Mouse (Mus musculus): ENCODE measurements around the gene Cmklr1. TPM values are rescaled to one million over a fixed set of nuclear protein-coding genes. Genes with fewer than 3 reads are reported as not detected.
A peak's percentile ranks its signal among the peaks of the same experiment; 100 is the strongest.

The Cmklr1 gene
- polyA plus RNA-seq, 1 experiment from 2014 or later: 4.2 TPM

DNA sequence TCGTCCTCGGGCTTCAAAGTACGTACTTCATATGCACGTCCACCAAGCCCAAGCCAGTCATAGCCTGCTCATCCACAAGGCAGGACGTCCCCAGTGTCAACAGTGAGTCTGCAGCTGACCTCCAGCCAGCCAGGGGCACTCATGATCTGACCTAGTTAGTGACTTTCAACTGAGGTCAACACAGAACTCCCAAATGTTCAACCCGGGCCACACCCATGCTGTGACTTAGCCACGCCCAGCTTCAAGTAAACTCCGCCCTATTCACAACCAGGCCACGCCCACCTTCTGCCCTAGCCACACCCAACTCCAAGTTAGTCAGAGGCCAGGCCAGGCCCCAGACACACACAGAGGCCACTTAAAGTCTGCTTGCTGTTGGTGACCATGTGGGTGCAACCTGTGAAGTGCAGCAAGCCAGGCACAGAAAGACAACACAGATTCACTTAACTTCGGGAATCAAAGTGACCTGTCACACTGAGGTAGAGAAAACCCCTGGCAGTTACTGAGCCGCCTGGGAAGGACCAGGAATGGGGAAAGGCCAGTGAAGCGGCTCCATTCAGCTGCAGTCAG, 14.5 kb upstream of the Cmklr1 start:
- Histone ChIP-seq H3K27ac (ENCODE audit: low read length) (no peak overlapping the region), H3K36me3 (ENCODE audit: control insufficient read depth, insufficient read depth, low read length) (no peaks in the 10 kb centered on the region), H3K27me3 (ENCODE audit: control insufficient read depth, insufficient read depth, low read length) (no peaks in the 10 kb centered on the region), H3K9me3 (replicated peaks; ENCODE audit: control insufficient read depth, low read length) (no peaks in the 10 kb centered on the region), H3K4me3 (replicated peaks; ENCODE audit: low read length) (no peak overlapping the region), H3K4me1 (ENCODE audit: control insufficient read depth, insufficient read depth, low read length) (no peaks in the 10 kb centered on the region), H3K4me2 (ENCODE audit: low read depth, low read length) (no peak overlapping the region), H3K9ac (ENCODE audit: low read length) (no peak overlapping the region)
- 63% methylated on average over 12 of the region's 12 CpGs for WGBS
- no peak for ATAC-seq (ENCODE audit: insufficient read depth, low FRiP score)

DNA sequence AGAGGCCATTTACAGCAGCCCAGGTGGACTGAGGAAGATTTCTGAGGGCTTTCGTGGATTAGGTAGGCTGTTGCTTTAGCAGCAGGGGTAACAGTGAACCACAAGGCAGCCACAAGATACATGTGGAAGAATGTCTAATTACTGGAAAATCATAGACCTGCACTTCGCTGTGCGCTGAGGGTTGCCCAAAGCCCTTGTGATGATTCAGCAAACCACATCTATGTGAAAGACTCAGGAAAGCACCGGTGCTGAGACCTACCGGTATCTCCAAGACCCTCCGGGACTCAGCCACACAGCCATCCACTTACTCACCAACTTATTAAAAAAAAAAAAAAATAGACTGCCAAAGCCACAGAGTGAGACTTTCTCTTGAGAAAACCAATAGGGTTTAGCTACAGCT, 13.9 kb upstream of the Cmklr1 start:
- no peak overlapping the region for H3K9ac ChIP-seq (ENCODE audit: low read length)
- H3K4me2 ChIP-seq (ENCODE audit: low read depth, low read length): no peak overlapping the region
- ATAC-seq (ENCODE audit: insufficient read depth, low FRiP score): no peak
- no peaks in the 10 kb centered on the region for H3K36me3 ChIP-seq (ENCODE audit: control insufficient read depth, insufficient read depth, low read length)
- WGBS: 85% methylated on average over 6 of the region's 6 CpGs
- no peak overlapping the region for H3K27ac ChIP-seq (ENCODE audit: low read length)
- H3K9me3 ChIP-seq (replicated peaks; ENCODE audit: control insufficient read depth, low read length): no peaks in the 10 kb centered on the region
- H3K4me3 ChIP-seq (replicated peaks; ENCODE audit: low read length): no peak overlapping the region
- H3K27me3 ChIP-seq (ENCODE audit: control insufficient read depth, insufficient read depth, low read length): no peaks in the 10 kb centered on the region
- no peaks in the 10 kb centered on the region for H3K4me1 ChIP-seq (ENCODE audit: control insufficient read depth, insufficient read depth, low read length)

GRCm38 (mm10) chr5:113660872-113661271, 10.6 kb upstream of the Cmklr1 start:
- peak; percentile 75 for ATAC-seq (ENCODE audit: insufficient read depth, low FRiP score)
- Histone ChIP-seq H3K27ac (ENCODE audit: low read length) (no peak overlapping the region), H3K27me3 (ENCODE audit: control insufficient read depth, insufficient read depth, low read length) (no peaks in the 10 kb centered on the region), H3K4me3 (replicated peaks; ENCODE audit: low read length) (no peak overlapping the region), H3K4me2 (ENCODE audit: low read depth, low read length) (no peak overlapping the region), H3K9me3 (replicated peaks; ENCODE audit: control insufficient read depth, low read length) (no peaks in the 10 kb centered on the region), H3K9ac (ENCODE audit: low read length) (no peak overlapping the region), H3K4me1 (ENCODE audit: control insufficient read depth, insufficient read depth, low read length) (no peaks in the 10 kb centered on the region), H3K36me3 (ENCODE audit: control insufficient read depth, insufficient read depth, low read length) (no peaks in the 10 kb centered on the region)
- 47% methylated on average over 10 of the region's 10 CpGs for WGBS

DNA sequence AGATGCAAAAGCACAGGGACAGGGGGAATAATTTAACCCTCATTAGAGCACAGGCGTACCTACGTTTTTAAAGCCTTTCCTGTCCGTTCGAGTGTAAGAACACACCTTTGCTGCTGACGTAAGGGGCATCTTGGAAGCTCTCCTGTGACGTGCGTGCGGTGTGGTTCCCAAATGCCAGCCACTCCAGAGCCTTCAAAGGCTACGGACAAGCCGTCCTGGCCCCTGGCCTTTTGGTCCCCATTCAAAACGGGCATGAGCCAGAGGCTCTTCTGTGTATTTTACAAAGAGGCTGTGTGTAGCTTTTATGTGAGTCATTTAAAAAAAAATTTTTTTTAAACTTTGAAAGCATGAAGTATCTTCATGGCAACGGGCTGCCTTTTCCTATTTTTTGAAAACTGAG, 4.6 kb upstream of the Cmklr1 start:
- no peak for ATAC-seq (ENCODE audit: insufficient read depth, low FRiP score)
- Histone ChIP-seq H3K9ac (ENCODE audit: low read length) (no peak overlapping the region), H3K9me3 (replicated peaks; ENCODE audit: control insufficient read depth, low read length) (no peaks in the 10 kb centered on the region), H3K4me3 (replicated peaks; ENCODE audit: low read length) (no peak overlapping the region), H3K27ac (ENCODE audit: low read length) (no peak overlapping the region), H3K27me3 (ENCODE audit: control insufficient read depth, insufficient read depth, low read length) (peaks cover 6% of the 10 kb centered on the region), H3K36me3 (ENCODE audit: control insufficient read depth, insufficient read depth, low read length) (no peaks in the 10 kb centered on the region), H3K4me1 (ENCODE audit: control insufficient read depth, insufficient read depth, low read length) (peaks cover 6% of the 10 kb centered on the region; the same call in 1 of the 2 replicates), H3K4me2 (ENCODE audit: low read depth, low read length) (no peak overlapping the region)
- WGBS: 80% methylated on average over 12 of the region's 12 CpGs

DNA sequence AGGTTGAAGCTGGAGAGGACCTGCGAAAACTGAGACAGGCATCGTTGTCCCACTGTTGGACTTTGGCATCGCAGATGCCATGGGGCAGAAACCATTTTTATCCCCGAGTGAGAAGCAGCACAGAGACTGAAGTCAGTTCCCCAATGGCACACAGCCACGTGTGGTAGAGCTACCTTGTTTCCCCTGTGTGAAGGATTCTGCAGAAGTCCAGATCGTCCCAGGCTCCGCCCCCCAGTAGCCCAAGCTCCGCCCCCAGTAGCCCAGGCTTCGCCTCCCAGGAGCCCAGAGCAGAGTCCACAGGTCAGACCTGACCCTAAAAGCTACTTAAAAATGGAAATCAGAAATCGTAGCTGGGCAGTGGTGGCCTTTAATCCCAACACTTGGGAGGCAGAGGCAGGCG, 4.0 kb upstream of the Cmklr1 start:
- Histone ChIP-seq H3K4me1 (ENCODE audit: control insufficient read depth, insufficient read depth, low read length) (peaks cover 6% of the 10 kb centered on the region; the same call in 1 of the 2 replicates), H3K4me2 (ENCODE audit: low read depth, low read length) (no peak overlapping the region), H3K9ac (ENCODE audit: low read length) (no peak overlapping the region), H3K9me3 (replicated peaks; ENCODE audit: control insufficient read depth, low read length) (no peaks in the 10 kb centered on the region), H3K4me3 (replicated peaks; ENCODE audit: low read length) (no peak overlapping the region), H3K27me3 (ENCODE audit: control insufficient read depth, insufficient read depth, low read length) (peaks cover 6% of the 10 kb centered on the region), H3K27ac (ENCODE audit: low read length) (no peak overlapping the region), H3K36me3 (ENCODE audit: control insufficient read depth, insufficient read depth, low read length) (no peaks in the 10 kb centered on the region)
- ATAC-seq (ENCODE audit: insufficient read depth, low FRiP score): no peak
- 75% methylated on average over 11 of the region's 11 CpGs for WGBS

DNA sequence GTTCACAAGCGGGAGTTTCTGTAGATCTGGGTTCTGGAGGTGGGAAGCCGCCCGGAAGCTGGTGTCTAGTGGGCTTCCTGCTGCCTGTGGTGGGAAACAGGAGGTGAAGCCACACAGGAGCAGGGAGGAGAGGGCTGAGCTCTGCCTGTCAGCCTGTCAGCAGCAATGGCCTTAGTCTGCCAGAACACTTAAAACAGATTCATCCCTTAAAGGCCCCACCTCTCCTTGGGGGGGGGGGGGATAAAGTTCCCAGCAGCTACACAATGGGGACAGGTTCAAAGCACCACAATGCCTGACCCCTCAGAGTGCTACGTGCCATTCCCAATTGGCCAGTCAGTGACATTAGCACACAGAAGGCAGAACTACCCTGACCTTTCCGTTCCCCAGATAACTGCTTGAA, 2.0 kb upstream of the Cmklr1 start:
- Histone ChIP-seq H3K4me1 (ENCODE audit: control insufficient read depth, insufficient read depth, low read length) (peaks cover 11% of the 10 kb centered on the region; the same call in 1 of the 2 replicates), H3K27ac (ENCODE audit: low read length) (no peak overlapping the region), H3K36me3 (ENCODE audit: control insufficient read depth, insufficient read depth, low read length) (no peaks in the 10 kb centered on the region), H3K4me3 (replicated peaks; ENCODE audit: low read length) (no peak overlapping the region), H3K4me2 (ENCODE audit: low read depth, low read length) (no peak overlapping the region), H3K27me3 (ENCODE audit: control insufficient read depth, insufficient read depth, low read length) (peaks cover 6% of the 10 kb centered on the region), H3K9me3 (replicated peaks; ENCODE audit: control insufficient read depth, low read length) (no peaks in the 10 kb centered on the region), H3K9ac (ENCODE audit: low read length) (no peak overlapping the region)
- 25% methylated on average over 5 of the region's 5 CpGs for WGBS
- ATAC-seq (ENCODE audit: insufficient read depth, low FRiP score): no peak

- ATAC-seq (ENCODE audit: insufficient read depth, low FRiP score): no peak
- no peak overlapping the region for H3K27ac ChIP-seq (ENCODE audit: low read length)
- H3K36me3 ChIP-seq (ENCODE audit: control insufficient read depth, insufficient read depth, low read length): no peaks in the 10 kb centered on the region
- peak overlapping the region; percentile 41; the same call in 1 of the 2 replicates for H3K4me2 ChIP-seq (ENCODE audit: low read depth, low read length)
- WGBS: 79% methylated on average over 5 of the region's 5 CpGs
- H3K27me3 ChIP-seq (ENCODE audit: control insufficient read depth, insufficient read depth, low read length): peaks cover 6% of the 10 kb centered on the region
- no peak overlapping the region for H3K4me3 ChIP-seq (replicated peaks; ENCODE audit: low read length)
- no peaks in the 10 kb centered on the region for H3K9me3 ChIP-seq (replicated peaks; ENCODE audit: control insufficient read depth, low read length)
- H3K9ac ChIP-seq (ENCODE audit: low read length): no peak overlapping the region
- H3K4me1 ChIP-seq (ENCODE audit: control insufficient read depth, insufficient read depth, low read length): peaks cover 11% of the 10 kb centered on the region; the same call in 1 of the 2 replicates
These were observed 1.5 kb downstream of the Cmklr1 start for GRCm38 (mm10) chr5:113648647-113649211.

DNA sequence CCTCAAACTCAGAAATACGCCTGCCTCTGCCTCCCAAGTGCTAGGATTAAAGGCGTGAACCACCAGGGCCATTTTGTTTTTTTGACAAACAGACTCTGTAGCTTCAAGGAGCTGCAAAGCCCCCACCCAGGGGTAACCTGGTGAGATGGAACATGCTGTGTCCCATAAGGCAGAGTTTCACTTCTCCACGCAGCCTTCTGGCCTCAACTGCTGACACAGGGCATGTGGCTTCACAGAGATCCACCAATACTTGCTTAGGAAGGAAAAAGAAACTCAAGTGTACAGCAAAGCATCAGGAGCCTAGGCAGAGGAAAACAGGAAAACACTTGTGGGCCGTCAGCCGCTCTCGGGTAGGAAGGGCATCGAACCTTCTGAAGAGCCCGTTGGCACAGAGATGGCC, 3.1 kb downstream of the Cmklr1 start:
- peaks cover 6% of the 10 kb centered on the region for H3K27me3 ChIP-seq (ENCODE audit: control insufficient read depth, insufficient read depth, low read length)
- no peaks in the 10 kb centered on the region for H3K36me3 ChIP-seq (ENCODE audit: control insufficient read depth, insufficient read depth, low read length)
- H3K9me3 ChIP-seq (replicated peaks; ENCODE audit: control insufficient read depth, low read length): no peaks in the 10 kb centered on the region
- peaks cover 11% of the 10 kb centered on the region; the same call in 1 of the 2 replicates for H3K4me1 ChIP-seq (ENCODE audit: control insufficient read depth, insufficient read depth, low read length)
- H3K27ac ChIP-seq (ENCODE audit: low read length): no peak overlapping the region
- no peak overlapping the region for H3K4me2 ChIP-seq (ENCODE audit: low read depth, low read length)
- H3K9ac ChIP-seq (ENCODE audit: low read length): no peak overlapping the region
- no peak for ATAC-seq (ENCODE audit: insufficient read depth, low FRiP score)
- H3K4me3 ChIP-seq (replicated peaks; ENCODE audit: low read length): no peak overlapping the region
- WGBS: 82% methylated on average over 8 of the region's 8 CpGs

DNA sequence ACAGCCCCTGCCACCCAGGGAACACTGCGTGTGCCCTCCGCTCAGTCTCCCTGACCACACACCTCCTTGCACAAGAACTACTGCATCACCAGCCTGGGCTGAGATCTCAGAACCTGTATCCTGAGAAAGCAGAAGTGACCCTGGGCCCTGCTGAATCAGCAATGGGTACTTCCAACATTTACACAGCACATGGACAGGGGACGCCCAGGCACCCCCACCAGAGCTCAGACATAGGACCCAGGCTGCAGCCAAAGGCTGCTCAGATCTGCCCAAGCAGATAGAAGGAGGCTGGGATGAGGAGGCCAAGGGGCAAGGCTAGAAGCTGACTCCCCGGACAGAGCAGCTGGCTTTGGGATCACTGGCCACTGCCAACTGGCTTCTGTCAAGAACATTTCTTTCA, 5.7 kb downstream of the Cmklr1 start:
- WGBS: 75% methylated on average over 4 of the region's 4 CpGs
- H3K36me3 ChIP-seq (ENCODE audit: control insufficient read depth, insufficient read depth, low read length): no peaks in the 10 kb centered on the region
- 0 out of 2 replicates have a peak, but pooled peaks cover 6% of the 10 kb centered on the region for H3K4me1 ChIP-seq (ENCODE audit: control insufficient read depth, insufficient read depth, low read length)
- no peaks in the 10 kb centered on the region for H3K9me3 ChIP-seq (replicated peaks; ENCODE audit: control insufficient read depth, low read length)
- H3K27ac ChIP-seq (ENCODE audit: low read length): no peak overlapping the region
- H3K4me3 ChIP-seq (replicated peaks; ENCODE audit: low read length): no peak overlapping the region
- no peaks in the 10 kb centered on the region for H3K27me3 ChIP-seq (ENCODE audit: control insufficient read depth, insufficient read depth, low read length)
- H3K4me2 ChIP-seq (ENCODE audit: low read depth, low read length): no peak overlapping the region
- ATAC-seq (ENCODE audit: insufficient read depth, low FRiP score): no peak
- no peak overlapping the region for H3K9ac ChIP-seq (ENCODE audit: low read length)
